Mouse (Mus musculus): ENCODE results near the gene Mrpl45.

DNA sequence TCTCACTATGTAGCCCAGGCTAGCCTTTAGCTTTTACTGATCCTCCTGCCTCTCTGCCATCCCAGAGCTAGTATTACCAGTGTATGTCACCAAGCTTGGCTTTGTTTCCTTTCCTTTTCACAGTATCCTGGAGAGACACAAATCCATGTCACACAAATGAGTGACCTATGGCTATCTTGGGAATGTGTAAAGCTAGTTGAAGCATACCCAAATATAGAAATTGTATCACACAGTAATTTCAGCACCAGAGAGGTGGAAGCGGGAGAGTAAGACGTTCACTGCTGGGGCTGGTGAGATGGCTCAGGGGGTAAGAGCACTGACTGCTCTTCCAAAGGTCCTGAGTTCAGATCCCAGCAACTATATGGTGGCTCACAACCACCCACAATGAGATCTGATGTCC is 15.6 kb upstream of the Mrpl45 start:
- TF ChIP-seq CTCF (IDR thresholded peaks at IDR 0.05; ENCODE audit: low read depth, low read length) (no peak), POLR2A (IDR thresholded peaks at IDR 0.05; ENCODE audit: borderline replicate concordance, low read depth, low read length) (no peak)
